Mouse (Mus musculus) 416B (cell line): Measurements from ENCODE around the gene Rab11b.

Experiments
- DNase-seq: peaks from one replicate; pipeline ENCODE4 v3.0.0; 2011; ENCODE audit warnings: low read depth

Gene Rab11b

GRCm38 (mm10) chr17:33760255-33761165 is at the start of gene Rab11b:
TSS of gene Rab11b (minus strand) at chr17:33760530.
- peak; percentile 100 for DNase-seq

- no peak for DNase-seq
Measured at GRCm38 (mm10) chr17:33808192-33808591, 47.9 kb upstream of the Rab11b start.

GRCm38 (mm10) chr17:33807181-33807888 is 47.0 kb upstream of the Rab11b start:
- no peak for DNase-seq

DNA sequence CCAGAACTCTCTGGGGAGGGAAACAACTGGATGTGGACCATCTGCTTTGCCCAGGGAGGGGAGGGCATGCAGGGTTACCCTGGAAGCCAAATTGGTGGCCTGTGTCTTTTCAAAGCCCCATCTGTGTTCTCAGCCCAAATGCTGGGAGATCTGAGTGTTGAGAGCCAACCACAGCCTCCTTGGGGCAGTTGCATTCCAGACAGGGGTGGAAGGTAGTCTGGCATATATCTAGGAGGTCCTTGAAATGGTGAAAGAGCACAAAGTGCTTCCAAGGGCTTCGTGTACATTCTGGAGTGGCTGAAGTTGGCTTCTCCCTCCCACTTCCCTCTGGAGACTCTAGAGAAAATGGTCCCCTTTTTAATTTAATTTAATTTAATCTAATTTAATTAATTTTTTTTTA is 44.4 kb upstream of the Rab11b start:
- no peak for DNase-seq

GRCm38 (mm10) chr17:33804205-33804604 is 43.9 kb upstream of the Rab11b start:
- DNase-seq: no peak

DNA sequence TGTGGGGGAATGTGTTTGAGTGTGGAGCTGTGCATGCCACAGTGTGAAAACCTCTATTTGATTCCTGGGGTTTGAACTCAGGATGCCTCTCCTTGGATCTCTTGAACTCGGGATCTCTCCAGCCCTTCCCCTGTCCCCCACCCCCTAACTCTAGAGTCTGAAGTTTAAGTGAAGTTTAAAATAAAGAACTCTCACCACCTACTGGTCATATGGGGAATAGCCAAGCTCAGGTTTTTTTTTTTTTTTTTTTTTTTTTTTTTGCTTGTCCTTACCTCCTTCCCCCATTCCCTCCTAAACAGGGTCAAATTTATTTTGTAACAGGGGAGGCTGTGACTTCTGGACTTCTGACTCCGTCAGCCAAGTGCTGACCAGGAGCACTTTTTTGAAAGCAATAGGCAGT is 41.9 kb upstream of the Rab11b start:
- no peak for DNase-seq

GRCm38 (mm10) chr17:33799277-33799676 is 38.9 kb upstream of the Rab11b start:
- DNase-seq: no peak

GRCm38 (mm10) chr17:33798306-33798705 is 38.0 kb upstream of the Rab11b start:
- DNase-seq: peak; percentile 79

GRCm38 (mm10) chr17:33788732-33789131 is 28.4 kb upstream of the Rab11b start:
- DNase-seq: peak; percentile 60

DNA sequence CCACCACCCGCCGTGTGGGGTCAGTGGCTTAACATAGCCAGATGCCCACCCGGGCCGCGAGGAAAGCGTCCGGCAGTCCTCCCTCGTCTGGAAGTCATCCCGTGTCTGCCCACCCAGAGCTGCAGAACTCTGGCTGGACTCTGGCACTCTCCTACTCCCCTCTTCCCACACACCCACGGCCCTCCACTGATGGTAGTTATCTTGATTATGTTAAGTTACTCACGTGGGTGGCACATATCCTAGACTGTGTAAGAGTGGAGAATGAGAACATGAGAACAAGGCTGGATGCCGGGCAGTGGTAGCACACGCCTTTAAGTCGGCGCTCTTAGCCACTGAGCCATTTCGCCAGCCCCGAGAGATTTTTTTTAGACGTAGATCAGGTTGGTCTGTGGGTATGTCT is 26.0 kb upstream of the Rab11b start:
- no peak for DNase-seq

DNA sequence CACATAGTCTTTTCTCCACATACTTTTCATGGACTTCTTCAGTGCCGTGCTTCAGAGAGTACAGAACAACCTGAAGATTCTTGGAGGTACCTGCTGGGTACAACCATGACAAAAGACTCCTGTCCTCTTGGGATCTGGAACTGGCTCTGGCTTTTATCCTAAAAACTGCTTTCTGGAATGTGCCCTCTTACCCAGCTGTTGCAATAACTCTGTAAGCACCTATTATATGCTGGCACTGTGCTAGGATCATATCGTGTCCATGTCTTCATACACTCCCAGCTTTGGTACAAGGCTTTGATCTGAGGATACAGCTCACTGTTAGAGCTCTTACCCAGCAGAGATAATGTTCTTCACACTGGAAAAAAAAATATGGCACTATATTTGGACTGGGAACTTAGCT is 24.6 kb upstream of the Rab11b start:
- no peak for DNase-seq

- no peak for DNase-seq
Measured at GRCm38 (mm10) chr17:33783408-33783807, 23.1 kb upstream of the Rab11b start.

GRCm38 (mm10) chr17:33782067-33782466 is 21.7 kb upstream of the Rab11b start:
- DNase-seq: peak; percentile 25

GRCm38 (mm10) chr17:33781124-33781977 is 21.0 kb upstream of the Rab11b start, which contains the start of gene Angptl4:
TSS of gene Angptl4 (minus strand) at chr17:33781830.
- peak; percentile 79 for DNase-seq

DNA sequence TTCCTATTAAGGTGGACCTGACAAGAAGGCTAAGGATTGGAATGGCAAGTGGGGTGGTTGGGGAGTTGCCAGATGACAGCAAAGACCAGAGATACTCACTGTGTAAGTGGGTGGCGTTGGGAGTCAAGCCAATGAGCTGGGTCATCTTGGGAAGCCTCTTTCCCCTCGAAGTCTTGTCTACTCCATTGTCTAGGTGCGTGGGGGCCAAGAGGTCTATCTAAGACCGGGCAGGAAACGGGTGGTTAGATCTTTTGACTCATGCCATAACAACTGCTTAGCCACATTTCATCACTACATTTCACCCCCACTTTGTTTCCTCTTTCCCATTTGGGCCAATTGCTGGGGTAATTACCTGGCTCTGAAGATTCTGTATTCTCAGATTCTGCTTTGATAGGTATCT is 20.1 kb upstream of the Rab11b start:
- peak; percentile 88 for DNase-seq

DNA sequence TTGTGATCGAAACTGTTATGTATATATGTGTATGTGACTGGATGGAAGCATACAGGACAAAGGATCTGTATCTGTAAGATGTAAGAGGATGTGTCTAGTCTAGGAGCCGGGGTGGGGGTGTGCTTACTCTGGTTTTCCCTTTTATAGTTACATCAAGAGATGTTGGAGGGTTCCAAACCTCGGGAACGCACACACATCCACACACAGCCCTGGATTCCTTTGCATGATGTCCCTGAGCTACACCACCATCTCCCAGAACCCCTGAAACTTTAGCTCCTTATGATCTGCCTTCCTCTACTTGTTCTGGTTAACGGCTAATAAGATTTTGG is 19.6 kb upstream of the Rab11b start:
- no peak for DNase-seq

DNA sequence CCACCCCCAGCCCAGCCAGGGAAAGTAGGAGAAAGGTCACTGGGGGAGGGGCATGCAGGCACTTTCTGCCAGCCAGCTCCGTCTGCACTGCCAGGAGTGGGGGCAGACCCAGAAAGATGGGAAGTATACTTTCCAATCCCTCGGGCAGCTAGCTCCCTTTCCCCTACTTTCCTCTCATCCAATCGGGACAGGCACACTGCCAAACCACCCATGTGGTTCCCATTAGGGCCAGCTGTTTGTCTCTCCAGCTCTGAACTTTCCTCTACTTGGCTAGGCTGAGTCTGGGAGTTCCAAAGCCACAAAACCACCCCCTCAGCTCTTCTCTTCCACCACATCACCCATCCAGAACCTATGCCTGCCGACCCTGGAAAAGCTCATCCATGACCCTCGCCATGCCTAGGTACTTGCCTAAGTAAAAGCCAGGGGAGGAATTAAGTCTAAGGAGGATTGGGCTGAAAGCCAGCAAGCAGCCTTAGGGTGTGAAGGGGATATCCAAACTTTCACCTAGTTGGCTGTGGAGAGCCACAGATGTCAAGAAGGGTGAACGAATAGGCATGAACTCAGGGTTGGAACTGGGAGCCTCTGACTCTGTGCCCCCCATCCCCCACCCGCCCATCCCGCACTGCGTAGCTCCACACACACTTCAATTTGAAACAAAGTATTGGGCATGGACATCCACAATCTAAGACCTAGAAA is 19.1 kb upstream of the Rab11b start:
- DNase-seq: peak; percentile 30

DNA sequence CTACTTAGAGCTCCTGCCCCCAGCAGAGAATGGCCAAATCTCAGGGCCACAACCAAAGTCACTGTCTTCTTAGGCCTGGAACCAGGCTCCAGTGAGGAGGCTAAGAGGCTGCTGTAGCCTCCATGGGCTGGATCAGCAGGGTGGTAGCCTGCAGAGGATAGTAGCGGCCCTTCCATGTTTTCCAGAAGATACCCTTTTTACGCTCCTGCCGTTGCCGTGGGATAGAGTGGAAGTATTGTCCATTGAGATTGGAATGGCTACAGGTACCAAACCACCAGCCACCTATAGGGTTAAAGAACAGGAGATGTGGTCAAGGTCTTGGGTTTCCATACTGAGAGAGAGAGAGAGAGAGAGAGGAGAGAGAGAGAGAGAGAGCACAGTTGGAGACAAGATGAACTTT is 15.0 kb upstream of the Rab11b start:
- DNase-seq: no peak

DNA sequence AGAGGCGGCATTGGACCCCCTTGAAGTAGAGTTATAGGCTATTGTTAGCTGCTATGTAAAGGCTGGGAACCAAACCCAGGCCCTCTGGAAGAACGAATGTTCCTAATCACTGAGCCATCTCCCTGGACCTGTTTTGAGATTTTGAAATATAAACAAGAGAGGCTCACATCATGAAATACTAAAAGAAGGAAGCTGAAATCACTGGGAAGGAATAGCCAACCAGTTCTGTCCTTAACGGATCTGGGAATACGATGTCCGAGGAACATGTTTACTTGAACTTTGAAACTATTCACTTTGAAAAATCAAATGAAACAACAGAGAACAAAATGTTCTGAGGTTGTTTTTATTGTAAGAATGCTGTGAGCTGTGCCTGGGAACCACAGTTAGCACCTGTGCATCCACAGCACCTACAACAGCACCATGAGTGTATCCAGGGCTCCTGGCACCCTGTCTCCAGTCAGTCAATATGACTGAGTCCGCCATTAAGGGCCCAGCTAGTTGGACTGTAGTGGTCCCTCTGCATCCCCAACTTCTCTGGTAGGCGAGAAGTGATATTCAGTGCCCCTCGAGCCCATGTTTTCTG is 14.3 kb upstream of the Rab11b start:
- DNase-seq: no peak

DNA sequence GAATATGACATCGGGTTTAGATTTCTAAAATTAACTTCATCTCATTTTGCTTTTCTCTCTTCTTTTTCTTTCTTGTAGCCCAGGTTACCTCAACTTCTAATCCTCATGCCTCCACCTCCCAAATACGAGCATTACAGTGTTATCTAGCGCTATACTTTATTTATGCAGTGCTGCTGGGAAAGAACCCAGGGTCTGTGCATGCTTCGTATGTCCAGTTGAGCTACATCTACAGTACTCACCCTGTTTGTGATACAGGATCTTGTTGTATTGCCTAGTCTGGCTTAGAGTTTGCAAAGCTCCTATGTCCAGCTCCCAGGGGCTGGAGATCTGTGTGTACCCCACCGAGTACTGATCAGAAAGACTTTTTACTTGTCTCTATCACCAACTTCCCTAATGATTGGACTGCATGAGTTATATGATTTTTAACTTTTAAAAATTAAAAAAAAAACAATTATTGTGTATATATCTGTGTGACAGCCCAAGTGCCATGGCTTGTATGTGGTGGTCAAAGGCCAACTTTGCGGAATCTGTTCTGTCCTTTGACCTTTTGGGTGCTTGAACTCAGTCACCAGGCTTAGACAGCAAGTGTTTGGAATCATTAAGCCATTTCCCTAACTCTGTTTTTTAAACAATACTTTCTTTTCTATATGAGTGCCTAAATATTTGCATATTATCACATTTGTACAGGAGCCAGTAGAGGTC is 13.7 kb upstream of the Rab11b start:
- DNase-seq: no peak

DNA sequence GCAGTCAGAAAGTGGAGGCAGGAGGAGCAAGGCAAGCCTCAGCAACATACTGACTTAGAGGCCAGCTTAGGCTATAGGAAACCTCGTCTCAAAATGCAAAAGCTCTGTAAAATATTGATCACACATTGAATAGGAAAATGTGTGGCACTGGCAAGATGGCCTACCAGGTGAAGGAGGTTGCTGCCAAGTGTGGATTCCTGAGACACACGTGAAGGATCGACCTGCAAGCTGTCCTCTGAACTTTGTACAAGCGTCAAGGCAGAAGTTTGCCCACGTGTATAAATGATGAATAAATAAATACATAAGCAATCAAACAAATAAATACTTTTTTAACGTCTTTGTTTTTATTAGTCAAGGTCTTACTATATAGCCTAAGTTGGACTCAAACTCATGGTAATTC is 13.1 kb upstream of the Rab11b start:
- no peak for DNase-seq
